Mouse (Mus musculus): ENCODE results near the gene Ankrd40. TPM values are rescaled to one million over a fixed set of nuclear protein-coding genes. Genes with fewer than 3 reads are reported as not detected.

Gene Ankrd40
- polyA plus RNA-seq, 1 experiment from 2014 or later: 11.0 TPM

DNA sequence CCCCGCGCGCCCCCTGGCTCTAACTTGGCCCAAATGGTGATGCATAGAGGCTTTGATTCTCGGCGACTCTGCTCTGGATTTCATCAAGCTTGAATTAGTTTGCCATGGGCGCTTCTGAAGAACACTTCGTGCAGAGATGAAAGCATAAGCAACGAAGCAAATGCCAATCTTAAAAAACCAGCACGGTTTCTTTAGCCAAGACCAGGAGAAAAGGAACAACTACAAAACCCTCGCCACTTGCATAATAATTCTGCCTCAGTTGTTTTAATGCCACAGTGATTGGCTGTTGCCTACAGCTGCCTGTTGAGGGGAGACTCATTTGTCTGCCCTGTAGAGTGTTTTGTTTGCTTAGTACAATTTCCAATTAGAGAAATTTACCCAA is 834 bp downstream of the Ankrd40 start:
- Histone ChIP-seq H3K9me3 (no peaks in the 10 kb centered on the region), H3K36me3 (0 out of 2 replicates have a peak, but pooled peaks cover under 1% of the 10 kb centered on the region), H3K4me3 (replicated peaks) (peak overlapping the region; percentile 70), H3K4me2 (replicated peaks) (peak overlapping the region; percentile 78), H3K27me3 (no peaks in the 10 kb centered on the region), H3K4me1 (replicated peaks) (peaks cover 46% of the 10 kb centered on the region), H3K9ac (replicated peaks) (peak overlapping the region; percentile 95), H3K27ac (peak overlapping the region; percentile 99)
- WGBS: under 1% methylated on average over 10 of the region's 10 CpGs
- ATAC-seq: no peak

- H3K9ac ChIP-seq (replicated peaks): 0 out of 2 replicates have a peak overlapping the region, but pooled peaks have one; percentile 3
- peak overlapping the region; percentile 35 for H3K27ac ChIP-seq
- ATAC-seq: no peak
- H3K9me3 ChIP-seq: no peaks in the 10 kb centered on the region
- H3K36me3 ChIP-seq: peaks cover 6% of the 10 kb centered on the region
- peak overlapping the region; percentile 78 for H3K4me2 ChIP-seq (replicated peaks)
- peaks cover 46% of the 10 kb centered on the region for H3K4me1 ChIP-seq (replicated peaks)
- H3K27me3 ChIP-seq: no peaks in the 10 kb centered on the region
- 43% methylated on average over 4 of the region's 4 CpGs for WGBS
- H3K4me3 ChIP-seq (replicated peaks): 0 out of 2 replicates have a peak overlapping the region, but pooled peaks have one; percentile 6
Observed at GRCm38 (mm10) chr11:94329270-94329891, 1.6 kb downstream of the Ankrd40 start.

GRCm38 (mm10) chr11:94330211-94330610 is 2.4 kb downstream of the Ankrd40 start:
- Histone ChIP-seq H3K9ac (replicated peaks) (0 out of 2 replicates have a peak overlapping the region, but pooled peaks have one; percentile 4), H3K4me1 (replicated peaks) (peaks cover 46% of the 10 kb centered on the region), H3K4me2 (replicated peaks) (no peak overlapping the region; the same call in 1 of the 2 replicates), H3K9me3 (no peaks in the 10 kb centered on the region), H3K27ac (no peak overlapping the region), H3K36me3 (peaks cover 12% of the 10 kb centered on the region), H3K4me3 (replicated peaks) (no peak overlapping the region), H3K27me3 (no peaks in the 10 kb centered on the region)
- 93% methylated on average over 3 of the region's 3 CpGs for WGBS
- ATAC-seq: no peak

DNA sequence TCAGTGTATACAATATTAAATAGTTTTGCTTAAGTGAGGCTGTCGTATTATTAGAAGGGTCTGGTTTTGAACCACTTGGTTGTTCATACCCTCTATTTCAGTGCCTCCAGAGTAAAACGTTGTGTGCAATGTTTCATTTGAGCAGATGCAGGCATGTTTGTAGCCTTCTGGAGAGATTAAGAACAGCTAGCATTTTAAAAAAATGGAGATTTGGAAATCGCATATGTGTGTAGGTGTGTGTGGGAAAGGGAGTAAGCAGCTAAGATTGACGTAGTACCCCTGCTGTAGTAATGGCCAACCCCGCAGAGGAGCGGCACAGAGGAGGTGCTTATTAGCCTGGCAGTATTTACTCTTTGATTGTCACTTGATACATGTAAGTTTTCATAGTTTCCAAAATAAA is 4.9 kb downstream of the Ankrd40 start:
- no peak overlapping the region for H3K9ac ChIP-seq (replicated peaks)
- ATAC-seq: no peak
- H3K36me3 ChIP-seq: peaks cover 23% of the 10 kb centered on the region
- H3K9me3 ChIP-seq: no peaks in the 10 kb centered on the region
- WGBS: 94% methylated on average over 6 of the region's 6 CpGs
- no peak overlapping the region for H3K4me2 ChIP-seq (replicated peaks)
- no peak overlapping the region for H3K27ac ChIP-seq
- H3K4me1 ChIP-seq (replicated peaks): peaks cover 36% of the 10 kb centered on the region
- H3K4me3 ChIP-seq (replicated peaks): no peak overlapping the region
- no peaks in the 10 kb centered on the region for H3K27me3 ChIP-seq

- Histone ChIP-seq H3K9me3 (no peaks in the 10 kb centered on the region), H3K36me3 (peaks cover 41% of the 10 kb centered on the region), H3K27ac (no peak overlapping the region), H3K4me1 (replicated peaks) (peaks cover 26% of the 10 kb centered on the region), H3K27me3 (no peaks in the 10 kb centered on the region), H3K9ac (replicated peaks) (no peak overlapping the region), H3K4me2 (replicated peaks) (no peak overlapping the region), H3K4me3 (replicated peaks) (no peak overlapping the region)
- WGBS: 91% methylated on average over 8 of the region's 8 CpGs
- ATAC-seq: no peak
Observed at GRCm38 (mm10) chr11:94334386-94334968, 6.7 kb downstream of the Ankrd40 start.

GRCm38 (mm10) chr11:94336551-94336950 is 8.8 kb downstream of the Ankrd40 start:
- no peak overlapping the region for H3K4me3 ChIP-seq (replicated peaks)
- H3K4me1 ChIP-seq (replicated peaks): peaks cover 21% of the 10 kb centered on the region
- H3K27ac ChIP-seq: no peak overlapping the region
- no peak overlapping the region for H3K9ac ChIP-seq (replicated peaks)
- no peaks in the 10 kb centered on the region for H3K27me3 ChIP-seq
- H3K9me3 ChIP-seq: no peaks in the 10 kb centered on the region
- H3K4me2 ChIP-seq (replicated peaks): no peak overlapping the region
- peaks cover 45% of the 10 kb centered on the region for H3K36me3 ChIP-seq
- ATAC-seq: no peak

DNA sequence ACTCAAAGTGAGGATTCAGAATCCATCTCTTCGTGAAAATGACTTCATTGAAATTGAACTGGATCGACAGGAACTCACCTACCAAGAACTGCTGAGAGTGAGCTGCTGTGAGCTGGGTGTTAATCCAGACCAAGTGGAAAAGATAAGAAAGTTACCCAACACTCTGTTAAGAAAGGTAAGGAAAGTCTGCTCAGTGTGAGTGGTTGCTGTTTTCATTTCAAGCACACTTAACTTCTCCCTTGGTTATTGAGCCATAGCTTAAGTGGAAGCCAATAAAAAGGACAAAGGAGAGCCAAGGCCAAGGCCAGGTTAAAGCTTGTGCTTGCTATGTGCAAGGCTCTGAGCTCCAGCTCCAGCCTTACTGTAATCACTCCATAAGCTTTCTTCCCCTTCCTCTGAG is 10.5 kb downstream of the Ankrd40 start:
- Histone ChIP-seq H3K9ac (replicated peaks) (no peak overlapping the region), H3K4me2 (replicated peaks) (no peak overlapping the region), H3K27ac (no peak overlapping the region), H3K27me3 (no peaks in the 10 kb centered on the region), H3K4me1 (replicated peaks) (peaks cover 34% of the 10 kb centered on the region), H3K36me3 (peaks cover 45% of the 10 kb centered on the region), H3K9me3 (no peaks in the 10 kb centered on the region), H3K4me3 (replicated peaks) (no peak overlapping the region)
- ATAC-seq: no peak
- WGBS: 89% methylated on average over 2 of the region's 2 CpGs

DNA sequence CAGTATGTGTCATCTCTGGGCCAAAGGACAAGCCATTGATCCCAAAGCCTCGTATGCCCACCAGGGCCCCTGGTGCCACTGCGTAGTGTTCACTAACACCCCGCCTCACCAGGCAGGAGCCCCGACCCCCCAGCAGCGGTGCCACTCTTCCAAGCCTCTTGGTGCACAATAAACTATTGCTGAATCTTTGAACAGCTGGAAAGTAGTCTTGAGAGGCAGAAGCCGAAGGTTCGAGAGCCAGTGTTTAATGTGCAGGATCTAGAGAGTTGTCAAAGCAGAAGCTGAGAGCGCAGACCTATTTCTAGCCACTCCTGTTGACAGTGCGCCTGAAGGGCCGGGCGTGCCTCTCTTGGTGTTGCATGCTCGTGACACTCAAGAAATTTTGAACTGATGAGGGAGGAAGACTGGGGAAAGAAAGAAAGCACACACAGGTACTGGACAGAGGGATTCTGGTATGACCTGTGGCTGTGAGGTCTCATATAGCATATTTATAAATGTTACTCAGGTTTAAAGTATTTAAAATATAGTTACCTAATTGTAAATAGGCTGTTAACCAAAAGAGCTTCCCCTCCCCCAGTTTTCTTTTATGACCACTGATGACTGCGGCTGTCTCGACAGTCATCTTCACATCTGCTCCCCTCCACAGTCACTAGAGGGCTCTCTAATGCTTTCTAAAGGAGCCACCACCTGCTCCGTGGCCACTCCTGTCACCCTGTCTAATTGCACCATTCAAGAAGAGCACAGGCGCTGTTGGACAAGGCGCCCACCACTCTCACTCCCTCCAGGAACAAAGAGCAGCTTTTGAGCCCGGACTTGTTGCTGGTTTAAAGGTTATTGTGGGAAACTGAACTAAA is 12.2 kb downstream of the Ankrd40 start:
- Histone ChIP-seq H3K4me1 (replicated peaks) (peaks cover 49% of the 10 kb centered on the region), H3K4me3 (replicated peaks) (no peak overlapping the region), H3K27me3 (no peaks in the 10 kb centered on the region; the same call in 1 of the 2 replicates), H3K9me3 (no peaks in the 10 kb centered on the region), H3K27ac (no peak overlapping the region), H3K36me3 (peaks cover 35% of the 10 kb centered on the region), H3K9ac (replicated peaks) (no peak overlapping the region), H3K4me2 (replicated peaks) (no peak overlapping the region)
- whole genome bisulfite sequencing: 55% methylated on average over 18 of the region's 18 CpGs
- ATAC-seq: peak; percentile 88

DNA sequence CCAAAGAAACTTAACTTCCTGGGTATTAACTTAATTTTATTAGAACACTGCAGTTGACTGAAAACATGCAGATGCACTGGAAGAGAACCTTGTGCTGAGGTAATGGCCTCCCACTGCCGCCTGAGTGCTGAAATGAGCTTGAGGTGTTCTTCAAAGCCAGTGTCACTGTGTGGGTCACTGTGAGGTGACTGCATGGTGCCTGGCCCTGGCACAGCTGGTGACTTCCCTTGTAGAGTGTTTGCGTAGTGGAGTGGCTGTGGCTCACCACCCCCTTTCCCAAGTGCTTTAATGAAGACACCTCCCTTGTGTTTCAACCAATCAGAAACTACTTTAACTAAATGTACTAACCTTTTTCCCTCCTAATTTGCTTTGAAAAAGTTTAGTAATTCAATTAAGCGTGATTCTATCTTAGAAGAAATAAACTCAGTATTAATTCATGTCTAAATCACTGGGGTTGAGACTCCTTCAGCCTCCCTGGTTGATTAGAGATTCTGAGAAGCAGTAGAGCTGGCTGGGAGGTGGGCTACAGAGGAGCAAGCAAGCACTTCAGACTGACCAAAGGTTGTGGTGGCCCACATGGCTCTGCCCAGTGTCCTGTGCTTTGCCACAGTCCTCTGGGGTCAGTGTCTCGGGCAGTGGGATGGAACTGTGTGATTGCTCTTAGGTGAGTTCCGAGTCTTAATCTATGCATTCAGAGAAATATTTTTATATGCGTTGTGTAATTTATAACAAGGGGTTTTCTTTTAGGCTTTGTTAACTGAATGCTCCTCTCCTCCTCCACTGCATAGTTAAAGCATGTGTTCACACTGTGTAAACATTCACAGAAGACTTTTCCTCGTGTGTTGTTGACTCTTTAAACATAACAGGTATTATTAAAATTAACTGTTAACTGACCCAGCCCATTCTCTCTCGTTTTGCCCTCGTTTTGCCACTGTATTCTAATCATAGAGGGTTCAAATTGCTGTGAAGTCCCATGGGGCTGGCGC is 13.4 kb downstream of the Ankrd40 start:
- Histone ChIP-seq H3K4me1 (replicated peaks) (peaks cover 49% of the 10 kb centered on the region), H3K9ac (replicated peaks) (peak overlapping the region; percentile 8; the same call in 1 of the 2 replicates), H3K9me3 (no peaks in the 10 kb centered on the region), H3K4me3 (replicated peaks) (no peak overlapping the region), H3K27ac (peak overlapping the region; percentile 32; the same call in 1 of the 2 replicates), H3K36me3 (peaks cover 24% of the 10 kb centered on the region), H3K27me3 (no peaks in the 10 kb centered on the region; the same call in 1 of the 2 replicates), H3K4me2 (replicated peaks) (no peak overlapping the region)
- no peak for ATAC-seq
- WGBS: 54% methylated on average over 10 of the region's 10 CpGs

- Histone ChIP-seq H3K27ac (peak overlapping the region; percentile 32; the same call in 1 of the 2 replicates), H3K4me2 (replicated peaks) (no peak overlapping the region), H3K9ac (replicated peaks) (peak overlapping the region; percentile 8; the same call in 1 of the 2 replicates)
Observed at GRCm38 (mm10) chr11:94342114-94342905, 14.5 kb downstream of the Ankrd40 start.

More at GRCm38 (mm10) chr11:94342114-94342905, 14.5 kb downstream of the Ankrd40 start:
- Histone ChIP-seq H3K9me3 (no peaks in the 10 kb centered on the region), H3K36me3 (peaks cover 24% of the 10 kb centered on the region), H3K27me3 (no peaks in the 10 kb centered on the region; the same call in 1 of the 2 replicates), H3K4me1 (replicated peaks) (peaks cover 49% of the 10 kb centered on the region), H3K4me3 (replicated peaks) (no peak overlapping the region)
- 12% methylated on average over 13 of the region's 13 CpGs for WGBS
- ATAC-seq: no peak

All from midbrain, embryonic 13.5 days (tissue).